In genomic region chr9:122837216-122837615, GRCm38 (mm10) we compare ENCODE assay signal across 12 mouse cellular contexts. TPM values are rescaled to one million over a fixed set of nuclear protein-coding genes. Genes with fewer than 3 reads are reported as not detected.
DNase-seq lines count a peak whose midpoint lies in the region; ATAC-seq lines count a peak whose summit lies in the region.
"Had no signal": no experiment of that assay in that cellular context is flagged by ENCODE, and none has a peak within 500 bp of the region (broad histone marks: within the 10 kb centered on the region; RNA-seq: fewer than 3 reads in every experiment).

No protein-coding gene starts in this region.

- no peak for ATAC-seq in kidney, embryonic 15.5 days (replicated peaks; ENCODE audit: low FRiP score)
- no peak for ATAC-seq in kidney, embryonic 14.5 days (ENCODE audit: low FRiP score, low TSS enrichment)
- no peak; the same call in 1 of the 2 replicates for ATAC-seq in embryonic facial prominence, embryonic 13.5 days (ENCODE audit: insufficient number of reproducible peaks, insufficient read depth, low FRiP score, low TSS enrichment, low read depth)
- peak; percentile 58 for ATAC-seq in forebrain, embryonic 14.5 days
- ATAC-seq in megakaryocyte-erythroid progenitor cell, adult 5-6 weeks (replicated peaks; ENCODE audit: low FRiP score, low TSS enrichment, poor library complexity, severe bottlenecking): peak; percentile 22; the same call in 1 of the 2 replicates

- 76% methylated on average over 4 of the region's 4 CpGs for WGBS in kidney, embryonic 15.5 days
- WGBS in kidney, embryonic 14.5 days: 87% methylated on average over 4 of the region's 4 CpGs
- WGBS in embryonic facial prominence, embryonic 13.5 days: 74% methylated on average over 4 of the region's 4 CpGs
- 82% methylated on average over 4 of the region's 4 CpGs for WGBS in forebrain, embryonic 14.5 days

- H3K4me3 ChIP-seq in kidney, embryonic 15.5 days (replicated peaks): no peak overlapping the region
- H3K4me3 ChIP-seq in kidney, embryonic 14.5 days (ENCODE audit: low read length): no peak overlapping the region
- H3K4me3 ChIP-seq in embryonic facial prominence, embryonic 13.5 days: no peak overlapping the region
- H3K4me3 ChIP-seq in forebrain, embryonic 14.5 days (ENCODE audit: low read depth, low read length): no peak overlapping the region
- H3K4me3 ChIP-seq: heart, embryonic 12.5 days; megakaryocyte, embryonic 14.5 days had no signal

- no peaks in the 10 kb centered on the region for H3K36me3 ChIP-seq in kidney, embryonic 15.5 days
- no peaks in the 10 kb centered on the region for H3K36me3 ChIP-seq in kidney, embryonic 14.5 days (ENCODE audit: control insufficient read depth, insufficient read depth, low read length)
- peaks cover 14% of the 10 kb centered on the region for H3K36me3 ChIP-seq in embryonic facial prominence, embryonic 13.5 days
- peaks cover 10% of the 10 kb centered on the region for H3K36me3 ChIP-seq in forebrain, embryonic 14.5 days (ENCODE audit: control insufficient read depth, insufficient read depth, low read length)

- H3K9ac ChIP-seq in kidney, embryonic 15.5 days: no peak overlapping the region
- H3K9ac ChIP-seq in kidney, embryonic 14.5 days (ENCODE audit: low read depth, low read length): no peak overlapping the region
- no peak overlapping the region for H3K9ac ChIP-seq in embryonic facial prominence, embryonic 13.5 days
- no peak overlapping the region for H3K9ac ChIP-seq in forebrain, embryonic 14.5 days (ENCODE audit: low read length)

- H3K27ac ChIP-seq in kidney, embryonic 15.5 days: 0 out of 2 replicates have a peak overlapping the region, but pooled peaks have one; percentile 1
- H3K27ac ChIP-seq in kidney, embryonic 14.5 days (ENCODE audit: low read depth, low read length): no peak overlapping the region
- peak overlapping the region; percentile 75; the same call in 1 of the 2 replicates for H3K27ac ChIP-seq in embryonic facial prominence, embryonic 13.5 days
- H3K27ac ChIP-seq in forebrain, embryonic 14.5 days (ENCODE audit: low read depth, low read length): peak overlapping the region; percentile 49

- DNase-seq in forebrain, embryonic 14.5 days (ENCODE audit: low spot score): no peak
- DNase-seq in adrenal gland, adult (ENCODE audit: inconsistent age in 2 of 2, low spot score in 1 of 2): no peak
- DNase-seq in embryo, embryonic 9.5 days (ENCODE audit: extremely low spot score): no peak

- no peak overlapping the region for H3K4me2 ChIP-seq in kidney, embryonic 15.5 days
- no peak overlapping the region for H3K4me2 ChIP-seq in kidney, embryonic 14.5 days (replicated peaks; ENCODE audit: low read depth, low read length)
- peak overlapping the region; percentile 10; the same call in 1 of the 2 replicates for H3K4me2 ChIP-seq in embryonic facial prominence, embryonic 13.5 days
- no peak overlapping the region for H3K4me2 ChIP-seq in forebrain, embryonic 14.5 days (ENCODE audit: low read length)

- 0 out of 2 replicates have a peak, but pooled peaks cover 3% of the 10 kb centered on the region for H3K4me1 ChIP-seq in kidney, embryonic 15.5 days
- H3K4me1 ChIP-seq in kidney, embryonic 14.5 days (ENCODE audit: control insufficient read depth, insufficient read depth, low read length): 0 out of 2 replicates have a peak, but pooled peaks cover 3% of the 10 kb centered on the region
- peaks cover 21% of the 10 kb centered on the region for H3K4me1 ChIP-seq in embryonic facial prominence, embryonic 13.5 days
- H3K4me1 ChIP-seq in forebrain, embryonic 14.5 days (ENCODE audit: control insufficient read depth, insufficient read depth, low read length): peaks cover 16% of the 10 kb centered on the region
- H3K4me1 ChIP-seq: megakaryocyte, embryonic 14.5 days had no signal

- H3K9me3 ChIP-seq in kidney, embryonic 15.5 days (replicated peaks): no peaks in the 10 kb centered on the region
- no peaks in the 10 kb centered on the region for H3K9me3 ChIP-seq in kidney, embryonic 14.5 days (ENCODE audit: control insufficient read depth, low read length)
- H3K9me3 ChIP-seq in embryonic facial prominence, embryonic 13.5 days: 0 out of 2 replicates have a peak, but pooled peaks cover 3% of the 10 kb centered on the region
- no peaks in the 10 kb centered on the region for H3K9me3 ChIP-seq in forebrain, embryonic 14.5 days (replicated peaks; ENCODE audit: control insufficient read depth, low read length)
- H3K9me3 ChIP-seq: heart, embryonic 12.5 days had no signal

- H3K27me3 ChIP-seq in kidney, embryonic 15.5 days: no peaks in the 10 kb centered on the region
- no peaks in the 10 kb centered on the region for H3K27me3 ChIP-seq in kidney, embryonic 14.5 days (ENCODE audit: control insufficient read depth, insufficient read depth, low read length)
- no peaks in the 10 kb centered on the region for H3K27me3 ChIP-seq in embryonic facial prominence, embryonic 13.5 days
- no peaks in the 10 kb centered on the region for H3K27me3 ChIP-seq in forebrain, embryonic 14.5 days (replicated peaks; ENCODE audit: control insufficient read depth, insufficient read depth, low read length)
- H3K27me3 ChIP-seq: heart, embryonic 12.5 days; megakaryocyte, embryonic 14.5 days had no signal

RNA-seq across cellular contexts. Expression of gene Gm35549, which starts 6.6 kb away (rescaled TPM):
- 0.39 and 0.44 TPM in 2 replicates for polyA plus RNA-seq in kidney, embryonic 15.5 days (2015; fragmentation: Nextera tagmentation; extraction: Ambion mirVana)
- polyA plus RNA-seq in kidney, embryonic 14.5 days (2014; fragmentation: Nextera tagmentation; extraction: Ambion mirVana): 0.37 TPM in 2 replicates
- polyA plus RNA-seq in embryonic facial prominence, embryonic 13.5 days (2015; fragmentation: Nextera tagmentation; extraction: Ambion mirVana): 0.62 and 0.73 TPM in 2 replicates
- 0.41 TPM in 1 of 2 replicates, not detected in the other for polyA plus RNA-seq in forebrain, embryonic 14.5 days (2014; fragmentation: Nextera tagmentation; extraction: Ambion mirVana)
- not detected in 2 replicates for total RNA-seq in megakaryocyte-erythroid progenitor cell, adult 5-6 weeks (2014; fragmentation: Nextera tagmentation)
- not detected in 2 replicates for total RNA-seq in megakaryocyte-erythroid progenitor cell, adult 5-6 weeks (2017)
- total RNA-seq: layer of hippocampus, postnatal 25 days; liver, adult 2 months had no signal
- polyA plus RNA-seq: cerebellum, adult 2 months; heart, embryonic 12.5 days; liver, adult 2 months had no signal

RNA-seq across cellular contexts. Expression of gene Zfp445, which starts 28.6 kb away (rescaled TPM):
- polyA plus RNA-seq in kidney, embryonic 15.5 days (2015; fragmentation: Nextera tagmentation; extraction: Ambion mirVana): 70.8 and 71.3 TPM in 2 replicates
- 28.2 and 66.0 TPM in 2 replicates for polyA plus RNA-seq in kidney, embryonic 14.5 days (2014; fragmentation: Nextera tagmentation; extraction: Ambion mirVana)
- polyA plus RNA-seq in embryonic facial prominence, embryonic 13.5 days (2015; fragmentation: Nextera tagmentation; extraction: Ambion mirVana): 78.0 and 80.8 TPM in 2 replicates
- polyA plus RNA-seq in forebrain, embryonic 14.5 days (2014; fragmentation: Nextera tagmentation; extraction: Ambion mirVana): 63.1 and 79.1 TPM in 2 replicates
- 54.2 and 64.7 TPM in 2 replicates for total RNA-seq in megakaryocyte-erythroid progenitor cell, adult 5-6 weeks (2014; fragmentation: Nextera tagmentation)
- total RNA-seq in megakaryocyte-erythroid progenitor cell, adult 5-6 weeks (2017): 50.1 and 93.1 TPM in 2 replicates

RNA-seq across cellular contexts. Expression of gene Tcaim, which starts 31.9 kb away (rescaled TPM):
- 5.2 and 6.3 TPM in 2 replicates for polyA plus RNA-seq in kidney, embryonic 15.5 days (2015; fragmentation: Nextera tagmentation; extraction: Ambion mirVana)
- polyA plus RNA-seq in kidney, embryonic 14.5 days (2014; fragmentation: Nextera tagmentation; extraction: Ambion mirVana): 3.9 and 6.3 TPM in 2 replicates
- polyA plus RNA-seq in embryonic facial prominence, embryonic 13.5 days (2015; fragmentation: Nextera tagmentation; extraction: Ambion mirVana): 7.5 and 8.6 TPM in 2 replicates
- 6.3 TPM in 2 replicates for polyA plus RNA-seq in forebrain, embryonic 14.5 days (2014; fragmentation: Nextera tagmentation; extraction: Ambion mirVana)
- 5.8 and 5.9 TPM in 2 replicates for total RNA-seq in megakaryocyte-erythroid progenitor cell, adult 5-6 weeks (2014; fragmentation: Nextera tagmentation)
- total RNA-seq in megakaryocyte-erythroid progenitor cell, adult 5-6 weeks (2017): 5.1 and 16.0 TPM in 2 replicates

RNA-seq across cellular contexts. Expression of gene Zkscan7, which starts 48.3 kb away (rescaled TPM):
- polyA plus RNA-seq in kidney, embryonic 15.5 days (2015; fragmentation: Nextera tagmentation; extraction: Ambion mirVana): 5.0 TPM in 2 replicates
- 3.3 and 3.6 TPM in 2 replicates for polyA plus RNA-seq in kidney, embryonic 14.5 days (2014; fragmentation: Nextera tagmentation; extraction: Ambion mirVana)
- polyA plus RNA-seq in embryonic facial prominence, embryonic 13.5 days (2015; fragmentation: Nextera tagmentation; extraction: Ambion mirVana): 5.6 and 5.9 TPM in 2 replicates
- polyA plus RNA-seq in forebrain, embryonic 14.5 days (2014; fragmentation: Nextera tagmentation; extraction: Ambion mirVana): 1.3 and 1.4 TPM in 2 replicates
- total RNA-seq in megakaryocyte-erythroid progenitor cell, adult 5-6 weeks (2014; fragmentation: Nextera tagmentation): 2.2 and 3.2 TPM in 2 replicates
- total RNA-seq in megakaryocyte-erythroid progenitor cell, adult 5-6 weeks (2017): 3.2 and 3.8 TPM in 2 replicates

Comparison
In these comparisons a context has a peak if more than half of its experiments do, and no peak if none do; other contexts are left out.
1. ATAC-seq: peak in forebrain, embryonic 14.5 days (single experiment) and megakaryocyte-erythroid progenitor cell, adult 5-6 weeks (single experiment); none in kidney, embryonic 15.5 days (single experiment), kidney, embryonic 14.5 days (single experiment) and embryonic facial prominence, embryonic 13.5 days (single experiment).